Mouse (Mus musculus) central nervous system, embryonic 18 days (tissue): Measurements from ENCODE around the gene Msrb3. TPM values are rescaled to one million over a fixed set of nuclear protein-coding genes. Genes with fewer than 3 reads are reported as not detected.

Experiments used
- polyA plus RNA-seq: library from polyadenylated mRNA; depleted of rRNA; stranded (reverse); fragments of >200 nt; gene quantifications from 2 replicates; pipeline ENCODE4 v1.2.3, GENCODE M21; 2012; rRNA removed

Gene Msrb3
- 3.4 and 4.2 TPM in 2 replicates for polyA plus RNA-seq

DNA sequence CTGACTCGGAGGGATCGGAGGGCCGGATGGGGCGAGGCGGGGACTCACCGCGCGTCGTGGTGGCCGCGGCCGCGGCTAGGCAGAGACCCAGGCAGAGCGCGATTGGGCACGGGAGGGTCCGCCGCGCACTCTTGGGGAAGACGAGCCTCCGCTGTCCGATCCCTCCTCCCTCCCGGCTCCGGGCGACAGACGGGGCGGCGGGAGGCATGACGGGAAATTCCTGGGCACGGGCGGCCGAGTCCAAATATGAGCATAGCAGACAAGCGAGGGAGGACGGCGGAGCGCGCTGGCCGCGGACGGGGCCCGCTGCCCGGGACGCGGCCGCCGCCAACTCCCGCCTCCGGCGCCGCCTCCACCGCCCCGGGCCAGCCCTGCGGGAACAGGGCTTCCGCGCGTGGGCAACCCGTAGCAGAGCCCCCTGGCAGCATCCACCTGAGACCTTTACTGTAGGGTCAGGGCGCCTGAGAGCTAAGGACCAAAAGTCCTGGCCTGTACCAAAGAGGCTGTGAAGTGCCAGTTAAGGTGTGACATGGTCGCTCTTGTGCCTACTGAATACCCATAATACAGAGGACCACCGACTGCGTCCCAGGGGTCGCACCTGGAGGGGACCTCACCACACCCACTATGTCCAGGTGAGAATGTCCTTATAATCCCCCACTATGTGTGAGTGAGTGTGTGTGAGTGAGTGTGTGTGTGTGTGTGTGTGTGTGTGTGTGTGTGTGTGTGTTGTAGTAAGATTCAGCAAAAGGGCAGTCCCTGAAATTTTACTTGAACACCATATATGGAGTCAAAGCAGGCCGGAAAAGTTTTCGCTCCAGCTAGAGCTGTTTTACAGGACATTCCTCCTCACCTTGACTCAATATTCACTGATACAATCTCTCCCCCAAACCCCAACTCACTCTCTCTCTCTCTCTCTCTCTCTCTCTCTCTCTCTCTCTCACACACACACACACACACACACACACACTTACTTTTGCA is at the start of gene Msrb3:
TSS of gene Msrb3 (minus strand) at position 317 of the 978 bp plus-strand sequence.

Other genes with a start within 250 kb of the Msrb3 start
- 17.8 and 19.3 TPM in 2 replicates for gene Lemd3, start 80.2 kb upstream of the Msrb3 start, polyA plus RNA-seq
- gene Wif1, start 134.9 kb upstream of the Msrb3 start, polyA plus RNA-seq: 3.5 and 9.3 TPM in 2 replicates